Mouse (Mus musculus) ES-E14 (cell line): ENCODE results near the gene Cd69.

Experiments
- CHD2 ChIP-seq: IDR thresholded peaks from 2 replicates; pipeline ENCODE4 v1.6.1; 2014; ENCODE audit warnings: mild to moderate bottlenecking, low read depth, low read length, inconsistent platforms
- HCFC1 ChIP-seq: IDR thresholded peaks from 2 replicates; pipeline ENCODE4 v1.6.1; 2012; ENCODE audit warnings: low read length, inconsistent platforms, borderline replicate concordance; ENCODE audit not compliant: insufficient read depth
- MAFK ChIP-seq: IDR thresholded peaks from 2 replicates; pipeline ENCODE4 v1.6.1; 2014; ENCODE audit warnings: mild to moderate bottlenecking, low read depth, low read length, inconsistent platforms; ENCODE audit not compliant: insufficient read depth
- ZC3H11A ChIP-seq: IDR thresholded peaks from 2 replicates; pipeline ENCODE4 v1.6.1; 2012; ENCODE audit warnings: low read depth, mild to moderate bottlenecking, inconsistent platforms, low read length, borderline replicate concordance
- ZNF384 ChIP-seq: IDR thresholded peaks from 2 replicates; pipeline ENCODE4 v1.6.1; 2012; ENCODE audit warnings: low read depth, low read length, inconsistent platforms

- no peak for TF ChIP-seq MAFK
- no peak for TF ChIP-seq ZC3H11A
- TF ChIP-seq HCFC1 = no peak
- TF ChIP-seq ZNF384 = no peak
- no peak for TF ChIP-seq CHD2
Measured at GRCm38 (mm10) chr6:129246992-129247391, 28.2 kb downstream of the Cd69 start.
